Mouse (Mus musculus): ENCODE results near the gene Igfbp2.

The Igfbp2 gene

GRCm38 (mm10) chr1:72871697-72872411, 47.6 kb downstream of the Igfbp2 start:
- peak; percentile 38 for DNase-seq (ENCODE audit: low read depth, low spot score)

GRCm38 (mm10) chr1:72872521-72872920, 48.2 kb downstream of the Igfbp2 start:
- DNase-seq (ENCODE audit: low read depth, low spot score): peak; percentile 91

GRCm38 (mm10) chr1:72873078-72873477, 48.8 kb downstream of the Igfbp2 start:
- DNase-seq (ENCODE audit: low read depth, low spot score): no peak

GRCm38 (mm10) chr1:72873511-72874286, 49.4 kb downstream of the Igfbp2 start:
- peak; percentile 65 for DNase-seq (ENCODE audit: low read depth, low spot score)

- peak; percentile 40 for DNase-seq (ENCODE audit: low read depth, low spot score)
These were observed 50.2 kb downstream of the Igfbp2 start, which contains the start of gene Igfbp5 for GRCm38 (mm10) chr1:72874287-72875211. Gene Igfbp5 (minus strand): TSS chr1:72874884.

GRCm38 (mm10) chr1:72875708-72876107, 51.4 kb downstream of the Igfbp2 start:
- DNase-seq (ENCODE audit: low read depth, low spot score): no peak

GRCm38 (mm10) chr1:72876111-72876510, 51.8 kb downstream of the Igfbp2 start:
- DNase-seq (ENCODE audit: low read depth, low spot score): no peak

- peak; percentile 55 for DNase-seq (ENCODE audit: low read depth, low spot score)
These were observed 53.6 kb downstream of the Igfbp2 start for GRCm38 (mm10) chr1:72877892-72878291.

GRCm38 (mm10) chr1:72878473-72879318, 54.4 kb downstream of the Igfbp2 start:
- DNase-seq (ENCODE audit: low read depth, low spot score): no peak

- peak; percentile 53 for DNase-seq (ENCODE audit: low read depth, low spot score)
These were observed 55.0 kb downstream of the Igfbp2 start for GRCm38 (mm10) chr1:72879319-72879634.

GRCm38 (mm10) chr1:72885111-72885818, 61.0 kb downstream of the Igfbp2 start:
- DNase-seq (ENCODE audit: low read depth, low spot score): no peak

GRCm38 (mm10) chr1:72885819-72886169, 61.5 kb downstream of the Igfbp2 start:
- no peak for DNase-seq (ENCODE audit: low read depth, low spot score)

GRCm38 (mm10) chr1:72887910-72888309, 63.6 kb downstream of the Igfbp2 start:
- DNase-seq (ENCODE audit: low read depth, low spot score): no peak

- no peak for DNase-seq (ENCODE audit: low read depth, low spot score)
These were observed 71.5 kb downstream of the Igfbp2 start for GRCm38 (mm10) chr1:72895821-72896220.
